Mouse (Mus musculus): ENCODE measurements around the gene Slc30a2.
A peak's percentile ranks its signal among the peaks of the same experiment; 100 is the strongest.

Slc30a2 gene

DNA sequence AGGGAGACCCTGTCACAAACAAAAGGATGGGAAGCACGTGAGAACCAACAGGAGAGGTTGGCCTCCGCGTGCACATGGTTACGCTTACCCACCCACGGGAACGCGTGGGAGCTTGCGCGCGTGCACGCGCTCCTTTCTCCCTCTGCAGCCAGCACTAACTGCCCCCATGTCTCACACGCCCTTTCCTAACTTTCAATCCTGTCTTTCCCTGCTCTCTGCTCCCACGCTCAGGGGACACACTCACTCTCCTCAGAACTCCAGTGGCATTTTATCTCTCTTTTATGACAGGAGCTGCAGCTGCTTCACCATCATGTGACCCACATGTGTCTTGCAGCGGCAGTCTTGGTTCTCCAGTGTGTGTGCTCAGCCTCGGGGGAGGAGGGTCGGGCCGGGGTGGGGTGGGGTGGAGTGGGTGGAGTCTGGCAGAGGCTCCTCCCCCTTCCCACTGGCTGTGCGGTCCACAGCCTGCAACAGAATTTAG is 58.2 kb downstream of the Slc30a2 start:
- DNase-seq, result peak; percentile 73 to 81

DNA sequence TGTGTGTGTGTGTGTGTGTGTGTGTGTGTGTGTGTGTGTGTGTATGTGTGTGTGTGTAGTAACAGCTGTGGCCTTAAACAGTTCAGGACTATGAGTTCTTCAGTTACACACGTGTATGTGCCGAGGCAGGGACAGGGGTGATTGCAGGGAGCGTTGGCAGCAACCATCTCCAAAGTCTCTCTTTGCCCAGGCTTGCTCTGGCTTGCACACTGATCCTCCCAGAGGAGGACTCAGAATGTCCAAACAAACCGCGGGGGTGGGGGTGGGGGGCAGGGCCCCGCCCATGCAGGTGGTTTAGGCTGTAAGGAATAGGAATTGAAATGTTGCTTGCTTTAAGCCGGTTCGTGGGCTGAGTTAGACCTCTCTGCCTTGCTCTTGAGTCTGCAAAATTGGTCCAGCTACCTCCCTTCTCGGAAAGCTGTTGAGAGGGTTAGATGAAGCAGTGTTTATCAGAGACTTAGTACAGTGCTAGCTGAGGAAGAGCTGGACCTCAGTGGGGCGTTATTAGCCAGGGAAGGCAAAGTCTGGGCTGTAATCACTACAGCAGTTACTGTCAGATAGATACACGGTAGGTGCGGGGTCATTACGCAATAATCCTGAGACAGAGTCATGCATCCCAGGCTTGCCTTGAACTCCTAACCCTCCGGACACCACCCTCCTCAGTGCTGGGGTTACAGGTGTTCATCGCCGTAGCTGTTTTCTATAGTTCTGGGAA is 59.0 kb downstream of the Slc30a2 start:
- DNase-seq, result no peak

DNA sequence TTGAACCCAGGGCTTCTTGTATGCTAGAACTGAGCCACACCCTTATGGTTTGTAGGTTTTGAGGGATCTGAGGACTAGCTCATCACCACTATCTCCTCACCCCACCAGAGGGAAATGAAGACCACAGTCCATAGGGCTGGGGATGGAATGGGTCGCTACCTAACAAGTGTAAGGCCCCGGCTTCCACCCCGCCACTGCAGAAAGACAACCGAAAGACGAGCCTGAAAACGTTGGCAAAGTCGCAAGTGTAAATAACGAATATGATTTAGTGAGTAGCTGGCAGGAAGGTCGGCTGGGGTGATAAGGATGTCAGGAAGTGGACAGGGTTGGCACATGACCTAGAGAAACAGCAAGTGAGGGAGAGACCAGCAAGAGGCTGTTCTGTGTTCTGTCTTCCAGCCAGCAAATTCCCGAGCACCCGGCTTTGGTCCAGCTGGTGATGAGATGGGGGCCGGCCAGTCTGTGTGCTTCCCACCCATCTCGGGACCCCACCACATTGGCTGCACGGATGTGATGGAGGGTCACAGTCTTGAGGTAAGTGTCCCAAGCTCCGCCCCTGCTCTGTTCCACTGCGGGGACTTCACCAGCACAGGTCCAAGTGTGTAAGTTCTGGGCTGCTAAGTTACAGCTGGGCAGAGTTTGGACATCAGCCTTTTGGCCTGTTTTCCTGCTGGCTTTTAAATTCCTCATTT is 59.7 kb downstream of the Slc30a2 start:
- DNase-seq, result peak; percentile 32 to 66

DNA sequence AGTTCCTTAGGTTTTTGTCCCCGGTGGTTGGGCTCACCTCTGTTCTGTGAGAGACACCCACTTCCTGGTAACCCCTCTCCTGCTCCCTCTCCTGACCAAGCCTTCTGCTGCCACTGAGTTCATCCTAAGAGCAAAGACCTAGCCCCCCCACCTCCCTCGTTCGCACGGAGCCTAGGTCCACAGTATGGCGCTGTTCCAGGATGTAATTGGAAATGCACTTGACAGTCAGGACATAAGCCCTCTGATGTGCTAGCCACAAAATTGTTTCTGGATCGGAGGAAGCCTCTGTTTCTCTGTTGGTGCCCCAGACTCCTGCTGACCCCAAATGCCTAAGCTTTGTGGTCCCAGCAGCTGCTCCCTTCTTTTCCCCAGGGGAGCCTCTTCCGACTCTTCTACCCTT is 60.7 kb downstream of the Slc30a2 start:
- DNase-seq, result no peak

Measured in kidney, postnatal 25 days (tissue).